ENCODE assay signal across 15 mouse cellular contexts in genomic region chr17:50048209-50048608, GRCm38 (mm10).
DNase-seq lines count a peak whose midpoint lies in the region; ATAC-seq and TF ChIP-seq lines count a peak whose summit lies in the region.
"Had no signal": no experiment of that assay in that cellular context is flagged by ENCODE, and none has a peak within 500 bp of the region (broad histone marks: within the 10 kb centered on the region; RNA-seq: fewer than 3 reads in every experiment).

No protein-coding gene starts in this region.

- no peak overlapping the region for H3K9ac ChIP-seq in heart, embryonic 12.5 days
- no peak overlapping the region for H3K9ac ChIP-seq in heart, postnatal 0 days (replicated peaks; ENCODE audit: low read depth, low read length)
- no peak overlapping the region for H3K9ac ChIP-seq in midbrain, embryonic 12.5 days (replicated peaks)
- H3K9ac ChIP-seq in intestine, postnatal 0 days (ENCODE audit: low read depth, low read length): no peak overlapping the region
- H3K9ac ChIP-seq: embryonic facial prominence, embryonic 12.5 days; intestine, embryonic 15.5 days had no signal

- no peak for TF ChIP-seq EP300 in heart, postnatal 0 days (IDR thresholded peaks at IDR 0.05; ENCODE audit: low read depth)

- no peak overlapping the region for H3K4me2 ChIP-seq in heart, embryonic 12.5 days
- no peak overlapping the region for H3K4me2 ChIP-seq in heart, postnatal 0 days (ENCODE audit: low read depth, low read length)
- no peak overlapping the region for H3K4me2 ChIP-seq in midbrain, embryonic 12.5 days (replicated peaks)
- no peak overlapping the region for H3K4me2 ChIP-seq in intestine, postnatal 0 days (replicated peaks; ENCODE audit: low read depth)
- H3K4me2 ChIP-seq: embryonic facial prominence, embryonic 12.5 days; intestine, embryonic 15.5 days had no signal

- no peak for ATAC-seq in heart, embryonic 12.5 days (ENCODE audit: insufficient number of reproducible peaks, low FRiP score)
- ATAC-seq in heart, postnatal 0 days (ENCODE audit: insufficient read depth, low read depth): 0 out of 2 replicates have a peak, but pooled peaks have one; percentile 53
- ATAC-seq in midbrain, embryonic 12.5 days (ENCODE audit: low FRiP score, low read depth): no peak
- ATAC-seq in intestine, postnatal 0 days: no peak
- ATAC-seq: intestine, embryonic 15.5 days had no signal

- WGBS in heart, embryonic 12.5 days: 61% methylated on average over 9 of the region's 9 CpGs
- WGBS in heart, postnatal 0 days: 25% methylated on average over 9 of the region's 9 CpGs
- WGBS in midbrain, embryonic 12.5 days: 71% methylated on average over 9 of the region's 9 CpGs
- WGBS in intestine, postnatal 0 days: 24% methylated on average over 9 of the region's 9 CpGs

- H3K27me3 ChIP-seq in heart, embryonic 12.5 days (replicated peaks): no peaks in the 10 kb centered on the region
- H3K27me3 ChIP-seq in heart, postnatal 0 days (ENCODE audit: control insufficient read depth, insufficient read depth, low read length): no peaks in the 10 kb centered on the region
- H3K27me3 ChIP-seq in midbrain, embryonic 12.5 days: no peaks in the 10 kb centered on the region
- H3K27me3 ChIP-seq in intestine, postnatal 0 days (replicated peaks; ENCODE audit: control insufficient read depth, insufficient read depth, low read length): no peaks in the 10 kb centered on the region
- H3K27me3 ChIP-seq: embryonic facial prominence, embryonic 12.5 days; intestine, embryonic 15.5 days had no signal

- no peaks in the 10 kb centered on the region for H3K9me3 ChIP-seq in heart, embryonic 12.5 days (replicated peaks)
- H3K9me3 ChIP-seq in heart, postnatal 0 days (replicated peaks; ENCODE audit: control insufficient read depth, low read length): no peaks in the 10 kb centered on the region
- no peaks in the 10 kb centered on the region for H3K9me3 ChIP-seq in midbrain, embryonic 12.5 days
- H3K9me3 ChIP-seq in intestine, postnatal 0 days (ENCODE audit: control insufficient read depth): no peaks in the 10 kb centered on the region
- H3K9me3 ChIP-seq: embryonic facial prominence, embryonic 12.5 days; intestine, embryonic 15.5 days had no signal

- peak; percentile 92 for DNase-seq in heart, adult 11 months
- peak; percentile 69 for DNase-seq in brain, embryonic 14.5 days (ENCODE audit: low read depth)
- peak; percentile 53 for DNase-seq in heart, postnatal 0 days (ENCODE audit: low spot score)
- no peak for DNase-seq in liver
- DNase-seq in embryo, embryonic 10 days (ENCODE audit: low spot score): no peak
- DNase-seq: cerebellum, adult 18-20 months; gastrocnemius, postnatal 36 days; lung, adult 2 months; lung, postnatal 4 days; right cerebral cortex, adult 18-20 months had no signal

- no peak overlapping the region for H3K4me3 ChIP-seq in heart, embryonic 12.5 days
- H3K4me3 ChIP-seq in heart, postnatal 0 days (ENCODE audit: low read depth, low read length): no peak overlapping the region
- H3K4me3 ChIP-seq in midbrain, embryonic 12.5 days: no peak overlapping the region
- H3K4me3 ChIP-seq in intestine, postnatal 0 days (ENCODE audit: low read depth, low read length): no peak overlapping the region
- H3K4me3 ChIP-seq: embryonic facial prominence, embryonic 12.5 days; intestine, embryonic 15.5 days had no signal

- H3K4me1 ChIP-seq in heart, embryonic 12.5 days (replicated peaks): peaks cover 28% of the 10 kb centered on the region
- peaks cover 33% of the 10 kb centered on the region for H3K4me1 ChIP-seq in heart, postnatal 0 days (ENCODE audit: control insufficient read depth, insufficient read depth)
- H3K4me1 ChIP-seq in midbrain, embryonic 12.5 days: no peaks in the 10 kb centered on the region
- no peaks in the 10 kb centered on the region for H3K4me1 ChIP-seq in intestine, postnatal 0 days (replicated peaks; ENCODE audit: control insufficient read depth, insufficient read depth, low read length)
- H3K4me1 ChIP-seq: intestine, embryonic 15.5 days had no signal

- no peak for TF ChIP-seq POLR2A in brain, embryonic 14.5 days (IDR thresholded peaks at IDR 0.05; ENCODE audit: borderline replicate concordance, extremely low read depth, insufficient read depth, insufficient read length, poor library complexity, severe bottlenecking)

- no peak overlapping the region for H3K27ac ChIP-seq in heart, embryonic 12.5 days (ENCODE audit: poor library complexity, severe bottlenecking)
- H3K27ac ChIP-seq in heart, postnatal 0 days (ENCODE audit: low read depth): peak overlapping the region; percentile 71
- peak overlapping the region; percentile 30; the same call in 1 of the 2 replicates for H3K27ac ChIP-seq in midbrain, embryonic 12.5 days (replicated peaks)
- no peak overlapping the region for H3K27ac ChIP-seq in intestine, postnatal 0 days (ENCODE audit: low read depth, low read length)
- H3K27ac ChIP-seq: embryonic facial prominence, embryonic 12.5 days; intestine, embryonic 15.5 days had no signal

- TF ChIP-seq CTCF in brain, embryonic 14.5 days (IDR thresholded peaks at IDR 0.05; ENCODE audit: borderline replicate concordance, extremely low read depth, insufficient read depth, insufficient read length): no peak
- no peak for TF ChIP-seq CTCF in heart, postnatal 0 days (IDR thresholded peaks at IDR 0.05; ENCODE audit: low read depth)
- TF ChIP-seq CTCF in intestine, postnatal 0 days (IDR thresholded peaks at IDR 0.05; ENCODE audit: low read depth): no peak

- H3K36me3 ChIP-seq in heart, embryonic 12.5 days: peaks cover 11% of the 10 kb centered on the region; the same call in 1 of the 2 replicates
- H3K36me3 ChIP-seq in heart, postnatal 0 days (replicated peaks; ENCODE audit: control insufficient read depth, insufficient read depth, low read length): peaks cover 41% of the 10 kb centered on the region
- H3K36me3 ChIP-seq in midbrain, embryonic 12.5 days: no peaks in the 10 kb centered on the region
- no peaks in the 10 kb centered on the region for H3K36me3 ChIP-seq in intestine, postnatal 0 days (ENCODE audit: control insufficient read depth, insufficient read depth)
- H3K36me3 ChIP-seq: embryonic facial prominence, embryonic 12.5 days; intestine, embryonic 15.5 days had no signal

Comparison
In these comparisons a context has a peak if more than half of its experiments do, and no peak if none do; other contexts are left out.
1. H3K27ac ChIP-seq: peak in heart, postnatal 0 days (single experiment) and midbrain, embryonic 12.5 days (single experiment); none in heart, embryonic 12.5 days (single experiment) and intestine, postnatal 0 days (single experiment).
2. DNase-seq: peak in heart, adult 11 months (single experiment), brain, embryonic 14.5 days (single experiment) and heart, postnatal 0 days (single experiment); none in liver (single experiment) and embryo, embryonic 10 days (single experiment).